Mouse (Mus musculus): ENCODE results near the gene Olfm4. TPM values are rescaled to one million over a fixed set of nuclear protein-coding genes. Genes with fewer than 3 reads are reported as not detected.

Olfm4 gene
- total RNA-seq (2023) = not detected

DNA sequence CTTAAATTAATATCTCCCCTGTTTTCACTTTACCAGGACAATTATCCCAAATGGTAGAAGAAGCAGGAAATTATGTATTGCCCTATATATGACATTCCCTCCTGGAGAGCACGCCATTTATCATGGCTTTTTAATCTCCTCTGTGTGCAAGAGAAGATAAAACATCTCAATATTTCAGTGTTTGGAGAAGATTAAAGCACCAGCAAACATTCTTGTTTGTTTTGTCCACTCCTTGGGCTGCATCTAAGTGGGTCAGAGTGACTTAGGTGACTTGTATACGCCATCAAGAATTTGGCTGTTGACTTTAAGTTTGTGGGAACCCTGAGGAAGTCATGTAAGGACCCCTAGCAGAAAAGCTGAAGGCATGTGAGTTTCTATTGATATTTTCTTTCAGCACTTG, at the start of gene Olfm4:
Gene Olfm4, plus strand, starts transcription at position 301 of the 400 bp plus-strand sequence.

Other genes starting within 250 kb of the Olfm4 start
- not detected for gene Pcdh8, start 212.8 kb upstream of the Olfm4 start, total RNA-seq (2023)

Data from T-cell, adult 66 days (primary cell).